In the genomic region with DNA sequence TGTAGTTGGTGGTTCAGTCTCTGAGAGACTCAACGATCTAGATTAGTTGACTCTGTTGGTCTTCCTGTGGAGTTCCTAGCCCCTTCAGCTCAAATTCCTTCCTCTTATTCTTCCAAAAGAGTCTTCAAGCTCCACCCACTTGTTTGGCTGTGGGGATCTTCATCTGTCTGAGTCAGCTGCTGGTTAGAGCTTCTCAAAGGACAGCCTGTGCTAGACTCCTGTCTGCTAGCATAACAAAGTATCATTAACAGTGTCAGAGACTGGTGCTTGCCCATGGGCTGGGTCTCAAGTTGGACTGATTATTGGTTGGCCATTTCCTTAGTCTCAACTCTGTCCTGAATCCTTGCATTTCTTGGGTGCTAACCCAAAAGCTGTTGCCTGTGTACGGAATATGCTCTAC, we compare ENCODE assay signal across 16 mouse cellular contexts.
DNase-seq lines count a peak whose midpoint lies in the region; ATAC-seq and TF ChIP-seq lines count a peak whose summit lies in the region.
"Had no signal": no experiment of that assay in that cellular context is flagged by ENCODE, and none has a peak within 500 bp of the region (broad histone marks: within the 10 kb centered on the region; RNA-seq: fewer than 3 reads in every experiment).

No protein-coding gene starts in this region.

- no peak for ATAC-seq in limb, embryonic 12.5 days (ENCODE audit: insufficient number of reproducible peaks, insufficient read depth, low FRiP score, low TSS enrichment, low read depth)
- ATAC-seq in embryonic facial prominence, embryonic 15.5 days (ENCODE audit: insufficient number of reproducible peaks, low FRiP score, low TSS enrichment, low read depth): no peak
- ATAC-seq: forebrain, embryonic 14.5 days; intestine, embryonic 16.5 days; liver, embryonic 12.5 days had no signal

- 73% methylated on average over 2 of the region's 2 CpGs for WGBS in limb, embryonic 12.5 days
- WGBS in limb, embryonic 10.5 days: 83% methylated on average over 2 of the region's 2 CpGs
- WGBS in embryonic facial prominence, embryonic 15.5 days: 56% methylated on average over 2 of the region's 2 CpGs

- H3K4me2 ChIP-seq in limb, embryonic 12.5 days: peak overlapping the region; percentile 42; the same call in 1 of the 2 replicates
- peak overlapping the region; percentile 27; the same call in 1 of the 2 replicates for H3K4me2 ChIP-seq in embryonic facial prominence, embryonic 15.5 days (replicated peaks)
- H3K4me2 ChIP-seq in myocyte (ENCODE audit: low read depth): peak overlapping the region; percentile 58
- H3K4me2 ChIP-seq: hindbrain, embryonic 14.5 days; liver, embryonic 12.5 days had no signal

- DNase-seq in gastrocnemius, adult 18-20 months (ENCODE audit: low spot score): peak; percentile 17
- DNase-seq in gastrocnemius, adult 8-10 months (ENCODE audit: low spot score in 2 of 2): no peak
- DNase-seq in limb, embryonic 10.5 days (ENCODE audit: low spot score): no peak
- no peak for DNase-seq in left cerebral cortex, postnatal 14 days (ENCODE audit: low spot score in 2 of 2)
- DNase-seq in right cerebral cortex, postnatal 25 days: no peak
- DNase-seq: cerebellum, adult 18-20 months; gastrocnemius, postnatal 36 days; retina, postnatal 1 day had no signal

- H3K4me3 ChIP-seq in limb, embryonic 12.5 days (replicated peaks): no peak overlapping the region
- no peak overlapping the region for H3K4me3 ChIP-seq in limb, embryonic 10.5 days
- H3K4me3 ChIP-seq in embryonic facial prominence, embryonic 15.5 days (replicated peaks): no peak overlapping the region
- no peak overlapping the region for H3K4me3 ChIP-seq in myocyte
- H3K4me3 ChIP-seq: liver, embryonic 12.5 days; midbrain, embryonic 10.5 days had no signal

- intact Hi-C loops in left cerebral cortex, postnatal 14 days (cut with DNase I): no loop called here

- TF ChIP-seq POLR2A in myocyte (IDR thresholded peaks at IDR 0.05; ENCODE audit: insufficient read length, low read depth): no peak

- no peaks in the 10 kb centered on the region for H3K79me2 ChIP-seq in myocyte (ENCODE audit: control insufficient read depth, insufficient read depth)

- no peaks in the 10 kb centered on the region for H3K36me3 ChIP-seq in limb, embryonic 12.5 days
- H3K36me3 ChIP-seq in limb, embryonic 10.5 days: no peaks in the 10 kb centered on the region
- no peaks in the 10 kb centered on the region for H3K36me3 ChIP-seq in embryonic facial prominence, embryonic 15.5 days
- H3K36me3 ChIP-seq in myocyte (ENCODE audit: control insufficient read depth, insufficient read depth): no peaks in the 10 kb centered on the region
- H3K36me3 ChIP-seq: liver, embryonic 12.5 days; midbrain, embryonic 10.5 days had no signal

- peak overlapping the region; percentile 20; the same call in 1 of the 2 replicates for H3K27ac ChIP-seq in limb, embryonic 12.5 days
- H3K27ac ChIP-seq in limb, embryonic 10.5 days: no peak overlapping the region
- no peak overlapping the region for H3K27ac ChIP-seq in embryonic facial prominence, embryonic 15.5 days (replicated peaks)
- H3K27ac ChIP-seq: hindbrain, embryonic 14.5 days; liver, embryonic 12.5 days; midbrain, embryonic 10.5 days had no signal

- no peak overlapping the region for H3K9ac ChIP-seq in limb, embryonic 12.5 days (replicated peaks)
- H3K9ac ChIP-seq in embryonic facial prominence, embryonic 15.5 days: no peak overlapping the region
- H3K9ac ChIP-seq: hindbrain, embryonic 14.5 days; liver, embryonic 12.5 days had no signal

- H3K27me3 ChIP-seq in limb, embryonic 12.5 days: no peaks in the 10 kb centered on the region
- no peaks in the 10 kb centered on the region for H3K27me3 ChIP-seq in limb, embryonic 10.5 days (ENCODE audit: low read depth, poor library complexity, severe bottlenecking)
- no peaks in the 10 kb centered on the region for H3K27me3 ChIP-seq in embryonic facial prominence, embryonic 15.5 days
- no peaks in the 10 kb centered on the region for H3K27me3 ChIP-seq in myocyte (ENCODE audit: control insufficient read depth, insufficient read depth, insufficient read length)
- H3K27me3 ChIP-seq: liver, embryonic 12.5 days had no signal

- no peak overlapping the region for H3ac ChIP-seq in myocyte (ENCODE audit: control insufficient read depth, insufficient read length)

- H3K9me3 ChIP-seq in limb, embryonic 12.5 days: no peaks in the 10 kb centered on the region
- H3K9me3 ChIP-seq in limb, embryonic 10.5 days (replicated peaks): no peaks in the 10 kb centered on the region
- H3K9me3 ChIP-seq in embryonic facial prominence, embryonic 15.5 days (replicated peaks): no peaks in the 10 kb centered on the region
- H3K9me3 ChIP-seq: liver, embryonic 12.5 days; midbrain, embryonic 10.5 days had no signal

- H3K4me1 ChIP-seq in limb, embryonic 12.5 days (replicated peaks): peaks cover 14% of the 10 kb centered on the region
- H3K4me1 ChIP-seq in limb, embryonic 10.5 days: peaks cover 14% of the 10 kb centered on the region
- peaks cover 7% of the 10 kb centered on the region for H3K4me1 ChIP-seq in embryonic facial prominence, embryonic 15.5 days
- H3K4me1 ChIP-seq: liver, embryonic 12.5 days; midbrain, embryonic 10.5 days had no signal

TF ChIP-seq in myocyte, 11 proteins besides CTCF, POLR2A, EP300 and RAD21:
- TF ChIP-seq MYOD1 (IDR thresholded peaks at IDR 0.05; ENCODE audit: control insufficient read depth in 1 of 3, insufficient read length in 2 of 3, low read depth in 2 of 3): peak in 1 of 3 experiments; percentile 0
- TF ChIP-seq MYOG (IDR thresholded peaks at IDR 0.05; ENCODE audit: control insufficient read depth in 1 of 3, insufficient read depth in 1 of 3, insufficient read length in 2 of 3, low read depth in 2 of 3): no peak
